Mouse (Mus musculus): ENCODE results near the gene Nacad. TPM values are rescaled to one million over a fixed set of nuclear protein-coding genes. Genes with fewer than 3 reads are reported as not detected.

The Nacad gene
- polyA plus RNA-seq, 1 experiment: 0.90 TPM

DNA sequence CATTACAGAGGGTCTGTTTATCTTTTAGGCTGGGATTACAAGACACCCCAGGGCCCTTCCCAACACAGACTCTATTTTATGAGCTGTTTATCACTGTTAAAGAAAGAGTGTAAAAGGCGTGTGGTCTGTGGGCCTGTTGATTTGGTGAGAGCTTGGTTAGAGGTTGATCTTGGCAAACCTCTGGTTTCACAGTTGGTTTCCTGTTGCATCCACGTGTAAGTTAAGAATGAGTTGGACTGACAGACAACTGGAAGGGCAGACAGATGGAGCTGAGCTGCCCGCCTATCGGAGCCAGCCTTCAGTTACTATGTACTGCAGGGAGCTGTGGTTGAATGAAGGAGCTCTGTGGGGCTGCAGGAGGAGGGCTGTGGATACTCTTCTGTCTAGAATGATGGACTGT lies 39.4 kb downstream of the Nacad start:
- Histone ChIP-seq H3K27me3 (ENCODE audit: control insufficient read depth, insufficient read depth, low read length, poor library complexity, severe bottlenecking) (no peaks in the 10 kb centered on the region), H3K36me3 (ENCODE audit: control insufficient read depth, insufficient read depth, low read length, poor library complexity, severe bottlenecking) (no peaks in the 10 kb centered on the region), H3K9me3 (replicated peaks; ENCODE audit: control insufficient read depth, insufficient read depth, low read length, poor library complexity, severe bottlenecking) (no peaks in the 10 kb centered on the region), H3K4me1 (ENCODE audit: control insufficient read depth, insufficient read depth, low read length) (no peaks in the 10 kb centered on the region), H3K9ac (ENCODE audit: low read depth, poor library complexity, severe bottlenecking) (no peak overlapping the region), H3K27ac (ENCODE audit: insufficient read depth, low read length) (no peak overlapping the region), H3K4me3 (ENCODE audit: low read depth, low read length) (no peak overlapping the region)
- TF ChIP-seq CTCF (IDR thresholded peaks at IDR 0.05; ENCODE audit: low read depth, low read length): no peak
- no peak for TF ChIP-seq EP300 (IDR thresholded peaks at IDR 0.05; ENCODE audit: insufficient read depth, low read depth, low read length)
- no peak for TF ChIP-seq POLR2A (IDR thresholded peaks at IDR 0.05; ENCODE audit: insufficient read depth, low read length)

DNA sequence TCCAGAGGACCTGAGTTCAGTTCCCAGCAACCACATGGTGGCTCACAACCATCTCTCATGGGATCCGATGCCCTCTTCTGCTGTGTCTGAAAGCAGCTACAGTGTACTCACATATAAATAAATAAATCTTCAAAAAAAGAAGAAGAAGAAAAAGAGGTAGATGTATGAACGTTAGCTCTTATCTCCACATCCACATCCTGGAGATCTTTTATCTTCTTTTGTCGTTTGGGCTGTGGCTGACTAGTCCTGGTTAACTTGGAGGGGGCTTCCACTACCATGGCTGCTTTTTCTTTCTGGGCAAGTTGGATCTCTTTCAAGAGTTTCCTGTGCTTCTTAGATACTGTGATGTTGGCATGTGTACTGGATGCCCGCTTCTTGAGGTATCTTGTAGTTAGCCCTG lies 42.7 kb downstream of the Nacad start:
- Histone ChIP-seq H3K9me3 (replicated peaks; ENCODE audit: control insufficient read depth, insufficient read depth, low read length, poor library complexity, severe bottlenecking) (no peaks in the 10 kb centered on the region), H3K4me3 (ENCODE audit: low read depth, low read length) (no peak overlapping the region), H3K9ac (ENCODE audit: low read depth, poor library complexity, severe bottlenecking) (no peak overlapping the region), H3K36me3 (ENCODE audit: control insufficient read depth, insufficient read depth, low read length, poor library complexity, severe bottlenecking) (no peaks in the 10 kb centered on the region), H3K4me1 (ENCODE audit: control insufficient read depth, insufficient read depth, low read length) (peaks cover 2% of the 10 kb centered on the region), H3K27me3 (ENCODE audit: control insufficient read depth, insufficient read depth, low read length, poor library complexity, severe bottlenecking) (no peaks in the 10 kb centered on the region), H3K27ac (ENCODE audit: insufficient read depth, low read length) (no peak overlapping the region)
- TF ChIP-seq EP300 (IDR thresholded peaks at IDR 0.05; ENCODE audit: insufficient read depth, low read depth, low read length): no peak
- no peak for TF ChIP-seq CTCF (IDR thresholded peaks at IDR 0.05; ENCODE audit: low read depth, low read length)
- TF ChIP-seq POLR2A (IDR thresholded peaks at IDR 0.05; ENCODE audit: insufficient read depth, low read length): no peak

DNA sequence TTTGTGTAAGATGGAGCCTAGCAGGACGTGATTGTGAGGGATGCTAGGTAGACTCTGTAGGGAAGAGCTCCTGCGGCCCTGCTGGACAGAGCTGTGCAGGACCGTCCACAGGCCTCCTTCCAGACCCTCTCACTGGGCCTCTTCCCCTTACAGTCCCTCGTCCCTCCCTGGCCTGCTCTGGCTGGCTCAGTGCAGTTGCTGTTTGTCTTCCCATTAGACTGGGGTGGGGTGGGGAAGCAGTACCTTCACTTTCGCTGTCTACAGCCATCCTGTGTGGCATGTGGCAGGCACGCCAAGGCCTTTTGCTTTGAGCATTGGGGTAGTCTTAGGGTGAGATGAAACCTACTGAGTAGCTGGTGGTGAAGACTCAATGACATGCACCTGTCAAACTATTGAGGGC lies 43.5 kb downstream of the Nacad start:
- H3K9me3 ChIP-seq (replicated peaks; ENCODE audit: control insufficient read depth, insufficient read depth, low read length, poor library complexity, severe bottlenecking): no peaks in the 10 kb centered on the region
- H3K4me1 ChIP-seq (ENCODE audit: control insufficient read depth, insufficient read depth, low read length): peaks cover 2% of the 10 kb centered on the region
- H3K4me3 ChIP-seq (ENCODE audit: low read depth, low read length): no peak overlapping the region
- no peak overlapping the region for H3K27ac ChIP-seq (ENCODE audit: insufficient read depth, low read length)
- H3K27me3 ChIP-seq (ENCODE audit: control insufficient read depth, insufficient read depth, low read length, poor library complexity, severe bottlenecking): no peaks in the 10 kb centered on the region
- H3K36me3 ChIP-seq (ENCODE audit: control insufficient read depth, insufficient read depth, low read length, poor library complexity, severe bottlenecking): no peaks in the 10 kb centered on the region
- no peak overlapping the region for H3K9ac ChIP-seq (ENCODE audit: low read depth, poor library complexity, severe bottlenecking)
- TF ChIP-seq CTCF (IDR thresholded peaks at IDR 0.05; ENCODE audit: low read depth, low read length): no peak
- no peak for TF ChIP-seq POLR2A (IDR thresholded peaks at IDR 0.05; ENCODE audit: insufficient read depth, low read length)
- TF ChIP-seq EP300 (IDR thresholded peaks at IDR 0.05; ENCODE audit: insufficient read depth, low read depth, low read length): no peak

- Histone ChIP-seq H3K4me3 (ENCODE audit: low read depth, low read length) (no peak overlapping the region), H3K9ac (ENCODE audit: low read depth, poor library complexity, severe bottlenecking) (no peak overlapping the region), H3K27me3 (ENCODE audit: control insufficient read depth, insufficient read depth, low read length, poor library complexity, severe bottlenecking) (no peaks in the 10 kb centered on the region), H3K27ac (ENCODE audit: insufficient read depth, low read length) (no peak overlapping the region), H3K4me1 (ENCODE audit: control insufficient read depth, insufficient read depth, low read length) (peaks cover 2% of the 10 kb centered on the region), H3K9me3 (replicated peaks; ENCODE audit: control insufficient read depth, insufficient read depth, low read length, poor library complexity, severe bottlenecking) (no peaks in the 10 kb centered on the region), H3K36me3 (ENCODE audit: control insufficient read depth, insufficient read depth, low read length, poor library complexity, severe bottlenecking) (no peaks in the 10 kb centered on the region)
- TF ChIP-seq CTCF (IDR thresholded peaks at IDR 0.05; ENCODE audit: low read depth, low read length) (no peak), EP300 (IDR thresholded peaks at IDR 0.05; ENCODE audit: insufficient read depth, low read depth, low read length) (no peak)
These were observed 44.4 kb downstream of the Nacad start for GRCm38 (mm10) chr11:6561474-6561873.

- no peaks in the 10 kb centered on the region for H3K9me3 ChIP-seq (replicated peaks; ENCODE audit: control insufficient read depth, insufficient read depth, low read length, poor library complexity, severe bottlenecking)
- H3K4me1 ChIP-seq (ENCODE audit: control insufficient read depth, insufficient read depth, low read length): peaks cover 2% of the 10 kb centered on the region
- TF ChIP-seq POLR2A (IDR thresholded peaks at IDR 0.05; ENCODE audit: insufficient read depth, low read length) (no peak), EP300 (IDR thresholded peaks at IDR 0.05; ENCODE audit: insufficient read depth, low read depth, low read length) (no peak), CTCF (IDR thresholded peaks at IDR 0.05; ENCODE audit: low read depth, low read length) (no peak)
- H3K36me3 ChIP-seq (ENCODE audit: control insufficient read depth, insufficient read depth, low read length, poor library complexity, severe bottlenecking): no peaks in the 10 kb centered on the region
- no peak overlapping the region for H3K27ac ChIP-seq (ENCODE audit: insufficient read depth, low read length)
- H3K27me3 ChIP-seq (ENCODE audit: control insufficient read depth, insufficient read depth, low read length, poor library complexity, severe bottlenecking): no peaks in the 10 kb centered on the region
- no peak overlapping the region for H3K9ac ChIP-seq (ENCODE audit: low read depth, poor library complexity, severe bottlenecking)
- no peak overlapping the region for H3K4me3 ChIP-seq (ENCODE audit: low read depth, low read length)
These were observed 45.0 kb downstream of the Nacad start for GRCm38 (mm10) chr11:6560655-6561360.

DNA sequence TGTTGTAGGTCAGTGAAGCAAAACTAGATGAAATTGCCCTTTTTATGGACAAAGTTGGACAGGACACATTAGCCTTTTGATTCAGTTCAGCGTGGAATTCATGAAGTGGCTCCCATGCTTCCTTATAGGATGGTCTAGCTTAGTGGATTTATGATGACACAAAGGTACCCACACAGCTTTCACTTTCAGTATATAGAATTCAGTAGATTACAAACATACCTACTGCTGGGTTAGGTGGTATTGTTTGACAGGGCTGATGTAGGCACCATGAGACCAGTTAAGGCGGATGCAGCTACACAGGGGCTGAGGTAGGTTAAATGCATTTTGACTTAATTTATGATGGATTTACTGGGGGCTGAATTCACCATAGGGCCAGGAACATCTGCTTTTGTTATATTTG lies 45.9 kb downstream of the Nacad start:
- no peaks in the 10 kb centered on the region for H3K36me3 ChIP-seq (ENCODE audit: control insufficient read depth, insufficient read depth, low read length, poor library complexity, severe bottlenecking)
- TF ChIP-seq POLR2A (IDR thresholded peaks at IDR 0.05; ENCODE audit: insufficient read depth, low read length) (no peak), EP300 (IDR thresholded peaks at IDR 0.05; ENCODE audit: insufficient read depth, low read depth, low read length) (no peak), CTCF (IDR thresholded peaks at IDR 0.05; ENCODE audit: low read depth, low read length) (no peak)
- H3K9ac ChIP-seq (ENCODE audit: low read depth, poor library complexity, severe bottlenecking): no peak overlapping the region
- H3K9me3 ChIP-seq (replicated peaks; ENCODE audit: control insufficient read depth, insufficient read depth, low read length, poor library complexity, severe bottlenecking): no peaks in the 10 kb centered on the region
- H3K4me3 ChIP-seq (ENCODE audit: low read depth, low read length): no peak overlapping the region
- peaks cover 2% of the 10 kb centered on the region for H3K4me1 ChIP-seq (ENCODE audit: control insufficient read depth, insufficient read depth, low read length)
- H3K27me3 ChIP-seq (ENCODE audit: control insufficient read depth, insufficient read depth, low read length, poor library complexity, severe bottlenecking): no peaks in the 10 kb centered on the region
- no peak overlapping the region for H3K27ac ChIP-seq (ENCODE audit: insufficient read depth, low read length)
